Mouse (Mus musculus) lung, adult 2 months (tissue): ENCODE results near the gene Slc25a17. TPM values are rescaled to one million over a fixed set of nuclear protein-coding genes. Genes with fewer than 3 reads are reported as not detected.

Experiments used
- DNase-seq: peaks from one replicate; pipeline ENCODE4 v3.0.0; 2022
- H3K4me1 ChIP-seq: fragments of 200-500 bp; 2 replicates; pipeline ENCODE4 v1.6.1; 2011; ENCODE audit warnings: low read length; ENCODE audit not compliant: control insufficient read depth, insufficient read depth
- H3K4me3 ChIP-seq: fragments of 200-500 bp; replicated peaks from 2 replicates; pipeline ENCODE3; 2011; ENCODE audit warnings: low read depth, mild to moderate bottlenecking, control low read depth, low read length; ENCODE audit errors: extremely low read depth
- CTCF ChIP-seq: fragments of 200-500 bp; IDR thresholded peaks from 2 replicates; pipeline ENCODE4 v1.5.1; 2011; ENCODE audit warnings: mild to moderate bottlenecking, low read length, control low read depth; ENCODE audit not compliant: insufficient read depth
- POLR2A ChIP-seq: fragments of 200-500 bp; IDR thresholded peaks from 2 replicates; pipeline ENCODE4 v1.6.1; 2011; ENCODE audit warnings: low read depth, mild to moderate bottlenecking, control low read depth, low read length, borderline replicate concordance; ENCODE audit errors: extremely low read depth
- WGBS: fragments of 180-500 bp; shearing (Covaris S2); methylation state at CpG from one replicate; pipeline ENCODE4 v1.1.7; 2018; 5-methylcytosine and 5-hydroxymethylcytosine counted together
- polyA plus RNA-seq: library from polyadenylated mRNA; depleted of rRNA; stranded (reverse); fragments of >200 nt; gene quantifications from 2 replicates; pipeline ENCODE4 v1.2.3, GENCODE M21; 2012; rRNA removed

Gene Slc25a17
- polyA plus RNA-seq, 1 experiment, result 44.2 TPM

- TF ChIP-seq CTCF (no peak), POLR2A (no peak)
- 76% methylated on average over 12 of the region's 12 CpGs for WGBS
- H3K4me3 ChIP-seq, result no peak overlapping the region
- no peak for DNase-seq
- no peaks in the 10 kb centered on the region for H3K4me1 ChIP-seq
Measured at GRCm38 (mm10) chr15:81294386-81294785, 66.2 kb downstream of the Slc25a17 start.

GRCm38 (mm10) chr15:81290747-81291146 is 69.9 kb downstream of the Slc25a17 start:
- DNase-seq, result no peak
- no peak overlapping the region for H3K4me3 ChIP-seq
- TF ChIP-seq POLR2A, result no peak
- no peak for TF ChIP-seq CTCF
- no peaks in the 10 kb centered on the region for H3K4me1 ChIP-seq
- WGBS, result 80% methylated on average over 9 of the region's 9 CpGs

GRCm38 (mm10) chr15:81290230-81290629 is 70.4 kb downstream of the Slc25a17 start:
- TF ChIP-seq POLR2A (no peak), CTCF (no peak)
- 91% methylated on average over 4 of the region's 4 CpGs for WGBS
- Histone ChIP-seq H3K4me3 (no peak overlapping the region), H3K4me1 (no peaks in the 10 kb centered on the region)
- no peak for DNase-seq

DNA sequence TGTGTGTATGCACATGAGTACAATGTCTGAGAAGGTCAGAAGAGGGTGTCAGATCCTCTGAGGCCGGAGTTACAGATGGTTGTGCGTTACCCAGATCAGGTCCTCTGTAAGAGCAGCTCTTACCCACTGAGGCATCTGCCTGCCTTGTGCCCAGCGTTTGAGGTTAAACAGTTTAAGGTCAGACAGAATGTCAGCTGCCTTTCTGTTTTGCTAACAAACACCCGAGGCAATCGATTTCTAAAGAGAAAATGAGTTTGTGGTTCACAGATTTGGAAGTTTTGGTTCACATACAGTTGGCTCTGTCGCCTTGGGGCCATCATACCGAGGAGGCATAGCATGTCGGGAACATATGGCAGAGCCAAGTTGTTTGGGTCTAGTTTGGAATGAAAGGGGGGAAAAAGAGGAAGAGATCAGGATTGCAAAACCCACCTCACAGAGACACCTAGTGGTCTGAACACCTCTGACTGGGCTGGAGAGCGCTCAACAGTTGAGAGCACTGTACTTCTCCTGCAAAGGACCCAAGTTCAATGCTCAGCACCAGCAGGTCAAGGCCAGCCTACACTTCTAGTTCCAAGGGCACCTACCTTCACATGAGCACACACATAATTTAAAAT is 76.4 kb downstream of the Slc25a17 start:
- TF ChIP-seq POLR2A (no peak), CTCF (0 out of 2 replicates have a peak, but pooled peaks have one; percentile 29)
- WGBS, result 75% methylated on average over 9 of the region's 9 CpGs

GRCm38 (mm10) chr15:81278699-81279098 is 81.9 kb downstream of the Slc25a17 start:
- WGBS, result 85% methylated on average over 6 of the region's 6 CpGs
- Histone ChIP-seq H3K4me1 (no peaks in the 10 kb centered on the region), H3K4me3 (no peak overlapping the region)
- no peak for TF ChIP-seq CTCF
- no peak for TF ChIP-seq POLR2A
- DNase-seq, result no peak

More for the DNA sequence above, 76.4 kb downstream of the Slc25a17 start:
- H3K4me1 ChIP-seq, result no peaks in the 10 kb centered on the region
- no peak overlapping the region for H3K4me3 ChIP-seq
- no peak for DNase-seq

- TF ChIP-seq CTCF (no peak), POLR2A (no peak)
- Histone ChIP-seq H3K4me1 (no peaks in the 10 kb centered on the region), H3K4me3 (no peak overlapping the region)
- DNase-seq, result no peak
- WGBS, result 44% methylated on average over 11 of the region's 11 CpGs
Measured at GRCm38 (mm10) chr15:81277928-81278327, 82.7 kb downstream of the Slc25a17 start.

DNA sequence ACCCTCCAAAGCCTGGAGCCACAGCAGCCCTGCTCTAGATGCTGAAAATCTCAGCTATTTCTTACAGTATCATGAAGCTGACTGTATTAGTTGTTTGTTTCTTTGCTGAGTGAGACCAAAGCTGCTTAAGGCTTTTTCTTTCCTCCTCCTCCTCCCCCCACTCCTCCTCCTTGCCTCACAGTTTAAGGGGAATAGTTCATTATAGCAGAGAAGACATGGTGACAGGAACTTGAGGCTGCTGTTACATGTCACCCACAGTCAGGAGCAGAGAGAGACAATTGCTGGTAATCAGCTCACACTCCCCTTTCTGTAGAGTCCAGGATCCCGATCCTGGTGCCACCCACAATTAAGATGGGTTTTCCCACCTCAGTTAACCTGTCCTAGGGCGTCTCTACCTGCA is 87.3 kb downstream of the Slc25a17 start:
- WGBS, result 65% methylated on average over 2 of the region's 2 CpGs
- H3K4me3 ChIP-seq, result no peak overlapping the region
- TF ChIP-seq CTCF (no peak), POLR2A (no peak)
- H3K4me1 ChIP-seq, result peaks cover 2% of the 10 kb centered on the region; the same call in 1 of the 2 replicates
- DNase-seq, result no peak

DNA sequence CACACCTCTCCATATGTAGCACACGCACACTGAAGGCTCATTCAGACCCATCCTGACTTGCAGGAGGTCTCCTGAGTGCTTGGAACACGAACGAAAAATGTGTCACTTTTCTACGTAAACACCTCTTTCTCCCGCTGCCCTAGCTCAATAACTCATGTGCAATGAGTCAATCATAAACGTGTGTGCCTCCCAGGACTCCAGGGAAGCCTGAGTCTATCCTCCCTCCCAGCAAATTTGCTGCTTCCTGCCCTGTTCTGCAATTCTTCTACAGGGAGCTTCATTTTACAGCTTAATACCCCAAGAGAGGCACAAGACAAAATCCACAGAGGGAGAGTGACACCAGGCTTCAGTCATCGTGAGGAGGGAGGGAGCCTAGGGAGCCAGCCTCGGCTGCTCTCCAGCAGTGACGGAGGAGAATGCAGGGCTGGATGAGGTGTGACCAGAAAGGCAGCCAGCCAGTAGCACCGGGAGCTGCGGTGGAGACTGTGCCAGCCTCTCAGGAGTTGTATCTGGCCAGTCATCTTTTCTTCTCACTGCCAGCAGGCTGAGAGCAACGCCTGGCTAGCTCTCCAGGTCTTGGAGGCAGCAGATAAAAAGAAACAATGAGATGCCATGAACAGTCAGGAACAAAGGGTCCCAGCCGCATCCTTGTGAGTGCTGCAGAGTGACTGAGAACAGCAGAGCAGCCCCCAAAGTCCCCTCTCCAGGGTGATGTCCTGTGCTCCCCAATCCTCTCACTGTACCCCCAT is 88.1 kb downstream of the Slc25a17 start:
- Histone ChIP-seq H3K4me3 (no peak overlapping the region), H3K4me1 (peaks cover 2% of the 10 kb centered on the region; the same call in 1 of the 2 replicates)
- TF ChIP-seq CTCF, result no peak
- TF ChIP-seq POLR2A, result no peak
- peak; percentile 12 for DNase-seq
- WGBS, result 18% methylated on average over 13 of the region's 13 CpGs

Other genes with a start within 250 kb of the Slc25a17 start
- 32.8 and 39.0 TPM in 2 replicates for gene Mrtfa, start 170.1 kb downstream of the Slc25a17 start, polyA plus RNA-seq
- gene Mchr1, start 125.3 kb downstream of the Slc25a17 start, polyA plus RNA-seq, result 1.0 and 1.4 TPM in 2 replicates
- 16.4 and 16.9 TPM in 2 replicates for gene St13, start 39.3 kb upstream of the Slc25a17 start, polyA plus RNA-seq
- 6.8 and 7.2 TPM in 2 replicates for gene Xpnpep3, start 39.3 kb upstream of the Slc25a17 start, polyA plus RNA-seq
- not detected in 2 replicates for gene Dnajb7, start 47.5 kb upstream of the Slc25a17 start, polyA plus RNA-seq
- gene Rbx1, start 105.5 kb upstream of the Slc25a17 start, polyA plus RNA-seq, result 55.5 and 85.0 TPM in 2 replicates
- gene Ep300, start 224.5 kb upstream of the Slc25a17 start, polyA plus RNA-seq, result 26.4 and 32.4 TPM in 2 replicates